Mouse (Mus musculus) adrenal gland, adult 10 weeks (tissue): ENCODE measurements around the gene Klhl42. TPM values are rescaled to one million over a fixed set of nuclear protein-coding genes. Genes with fewer than 3 reads are reported as not detected.

Experiments
- polyA plus RNA-seq: library from polyadenylated mRNA; stranded (reverse); fragments of 350-450 nt; fragmentation: Illumina TruSeq; extraction: RNeasy Lipid Tissue Mini Kit (QIAGEN cat#74804); gene quantifications from one replicate; pipeline ENCODE4 v1.2.3, GENCODE M21; 2014; ENCODE audit warnings: low read depth, low replicate concordance

The Klhl42 gene
- 36.5 TPM for polyA plus RNA-seq

DNA sequence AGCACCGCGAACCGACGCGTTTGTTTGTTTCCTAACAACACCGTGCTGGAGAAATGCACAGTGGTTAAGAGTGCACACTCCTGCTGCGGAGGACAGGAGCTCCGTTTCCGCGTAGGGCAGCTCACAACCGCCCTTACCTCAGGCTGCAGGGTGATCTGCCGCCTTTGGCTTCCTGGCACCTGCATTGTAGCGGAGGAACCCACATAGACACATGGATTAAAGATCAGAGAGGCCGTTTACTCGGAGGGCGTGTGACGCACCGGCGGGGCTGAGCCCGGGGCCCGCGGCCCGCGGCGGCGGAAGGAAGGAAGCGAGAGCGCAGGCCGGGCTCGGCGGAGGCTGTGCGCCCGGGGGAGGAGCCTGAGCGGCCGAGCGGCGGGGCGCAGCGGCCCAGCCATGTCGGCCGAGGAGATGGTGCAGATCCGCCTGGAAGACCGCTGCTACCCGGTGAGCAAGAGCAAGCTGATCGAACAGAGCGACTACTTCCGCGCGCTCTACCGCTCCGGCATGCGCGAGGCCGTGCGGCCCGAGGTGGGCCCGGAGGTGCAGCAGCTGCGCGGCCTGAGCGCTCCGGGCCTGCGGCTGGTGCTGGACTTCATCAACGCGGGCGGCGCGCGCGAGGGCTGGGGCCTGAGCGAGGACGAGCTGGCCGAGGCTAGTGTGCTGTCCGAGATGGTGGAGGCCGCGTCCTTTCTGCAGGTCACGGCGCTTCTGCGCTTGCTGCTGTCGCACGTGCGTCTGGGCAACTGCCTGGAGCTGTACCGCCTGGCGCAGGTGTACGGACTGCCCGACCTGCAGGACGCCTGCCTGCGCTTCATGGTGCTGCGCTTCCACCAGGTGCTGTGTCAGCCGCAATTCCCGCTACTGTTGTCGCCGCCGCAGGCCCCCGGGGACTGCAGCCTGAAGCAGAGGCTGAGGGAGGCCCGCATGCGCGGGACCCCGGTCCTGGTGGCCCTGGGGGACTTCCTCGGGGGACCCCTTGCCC is at the start of gene Klhl42:
Gene Klhl42 (plus strand): TSS at position 244 of the 985 bp plus-strand sequence.

DNA sequence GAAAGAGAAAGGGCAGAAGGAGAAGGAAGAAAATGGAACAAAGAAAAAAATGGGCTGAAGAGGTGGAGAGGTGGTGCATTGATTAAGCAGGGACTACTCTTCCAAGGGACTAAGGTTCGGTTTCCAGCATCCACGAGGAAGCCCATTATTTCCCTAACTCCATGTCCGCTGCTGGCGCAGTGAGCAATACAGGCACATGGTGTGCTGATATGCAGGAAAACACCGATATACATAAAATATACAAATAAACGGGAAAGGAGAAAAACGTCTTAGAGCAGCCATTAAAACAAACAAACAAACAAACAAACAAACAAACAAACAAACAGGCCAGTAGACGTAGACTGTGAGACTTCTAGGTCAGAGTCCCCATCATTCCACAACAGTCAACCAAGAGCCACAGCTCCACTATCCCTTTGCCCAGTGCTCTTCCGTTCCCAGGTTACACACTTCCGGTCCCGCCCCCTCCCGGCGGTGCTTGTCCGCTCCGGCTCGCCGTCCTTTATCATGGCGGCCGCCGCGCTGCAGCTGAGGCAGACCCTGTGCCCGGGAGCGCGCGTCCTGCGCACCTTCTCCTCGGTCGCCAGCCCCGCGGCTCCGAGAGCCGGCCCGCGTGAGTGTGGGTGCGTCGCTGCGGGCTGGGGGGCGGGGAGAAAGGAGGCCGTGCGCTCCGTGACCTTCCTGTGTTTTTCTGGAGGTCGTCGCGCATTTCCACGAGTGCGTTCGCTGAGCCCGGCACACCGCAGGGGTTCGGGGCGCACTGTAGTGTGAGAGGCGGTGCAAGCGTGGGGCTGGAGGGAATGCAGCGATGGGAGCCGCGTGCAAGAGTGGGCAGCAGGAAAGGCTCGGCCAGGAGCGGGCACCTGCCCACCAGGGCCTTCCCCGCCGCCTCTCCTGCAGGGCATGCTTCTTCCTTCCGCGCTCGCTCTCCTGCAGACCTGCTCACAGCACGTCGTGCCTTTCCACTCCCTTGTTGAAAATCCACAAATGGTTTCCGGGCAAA is 48.6 kb upstream of the Klhl42 start, which contains the start of gene Mrps35:
Gene Mrps35 (plus strand): TSS at position 474 of the 1,000 bp plus-strand sequence.

DNA sequence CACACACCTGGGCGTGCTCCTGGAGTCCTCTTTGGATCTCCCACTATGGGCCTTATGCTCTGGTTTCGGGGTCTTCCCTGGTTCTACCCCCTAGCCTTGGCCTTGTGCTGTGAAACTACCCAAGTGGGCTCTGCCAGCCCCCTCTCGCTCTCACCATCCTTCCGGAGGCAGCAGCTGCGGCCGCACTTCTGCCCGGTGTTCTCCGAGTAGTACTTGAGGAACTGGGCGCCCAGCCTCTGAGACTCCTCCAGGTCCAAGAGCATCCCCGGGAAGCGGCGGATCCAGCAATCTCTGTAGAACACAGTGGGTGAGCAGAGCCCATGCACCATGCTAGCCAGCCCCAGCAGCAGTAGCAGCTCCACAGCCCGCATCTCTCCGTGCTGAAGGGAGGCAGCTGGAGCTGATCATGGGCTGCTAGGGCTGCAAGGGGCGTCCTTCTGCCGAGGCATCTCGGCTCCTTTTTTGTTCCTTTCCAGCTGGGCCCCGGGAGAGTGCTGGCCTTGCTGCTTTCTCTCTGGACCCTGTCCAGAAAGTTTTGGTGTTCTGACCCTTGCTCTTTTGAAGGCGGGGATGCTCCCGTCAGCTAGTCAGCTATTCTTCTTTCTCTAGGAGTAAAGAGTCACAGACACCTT is 4.5 kb upstream of the Klhl42 start, which contains the start of gene Mansc4:
Gene Mansc4 (minus strand): TSS at position 439 of the 632 bp plus-strand sequence.

Other genes starting within 250 kb of the Klhl42 start
- gene Smco2, start 241.3 kb upstream of the Klhl42 start, polyA plus RNA-seq = not detected
- 87.5 TPM for gene Ppfibp1, start 202.9 kb upstream of the Klhl42 start, polyA plus RNA-seq
- not detected for gene 1700034J05Rik, start 137.0 kb upstream of the Klhl42 start, polyA plus RNA-seq
- 1.0 TPM for gene Rep15, start 58.8 kb upstream of the Klhl42 start, polyA plus RNA-seq
- 18.7 TPM for gene Mrps35, start 48.6 kb upstream of the Klhl42 start, polyA plus RNA-seq
- gene Mansc4, start 4.3 kb upstream of the Klhl42 start, polyA plus RNA-seq = not detected
- gene Pthlh, start 172.8 kb downstream of the Klhl42 start, polyA plus RNA-seq = 0.35 TPM